Mouse (Mus musculus) stomach, postnatal 0 days (tissue): ENCODE results near the gene Gldc.

Source experiments
- CTCF ChIP-seq: IDR thresholded peaks from 2 replicates; pipeline ENCODE4 v1.5.1; 2016; ENCODE audit warnings: antibody characterized with exemption, low read depth, mild to moderate bottlenecking, moderate library complexity
- EP300 ChIP-seq: optimal IDR thresholded peaks from 2 replicates; pipeline ENCODE3; 2016; ENCODE audit warnings: antibody characterized with exemption

DNA sequence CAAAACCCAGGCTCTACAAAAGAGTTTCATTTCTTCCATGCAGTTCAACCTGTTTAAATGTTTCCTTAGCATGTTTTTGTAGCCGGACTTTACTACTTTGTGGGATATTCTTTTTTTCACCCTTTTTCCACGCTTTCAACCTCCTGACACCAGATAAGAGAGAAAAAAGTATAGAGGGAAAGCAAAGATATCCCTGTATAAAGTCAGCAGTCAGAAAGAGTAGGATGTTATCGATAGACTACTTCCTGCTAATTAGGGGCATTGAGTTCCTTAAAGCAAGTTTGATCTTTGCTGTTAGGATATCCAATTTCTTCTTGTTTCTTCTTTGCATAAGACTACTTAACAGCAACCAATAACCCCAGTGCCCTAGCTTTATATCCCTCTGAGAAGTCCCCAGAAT lies 123.8 kb downstream of the Gldc start:
- TF ChIP-seq CTCF, result no peak
- TF ChIP-seq EP300, result no peak
